Mouse (Mus musculus) midbrain, embryonic 14.5 days (tissue): ENCODE measurements around the gene Tlr7. TPM values are rescaled to one million over a fixed set of nuclear protein-coding genes. Genes with fewer than 3 reads are reported as not detected.
"Not testable (repeated sequence)": the region's sequence is repeated elsewhere in the genome, so short reads cannot be mapped to it uniquely, and the experiment has no call there.

Experiments
- ATAC-seq: fragments of 200-750 bp; cut with Nextera tagmentation; 2 replicates; pipeline ENCODE4 v1.8.0; 2017; ENCODE audit warnings: moderate number of reproducible peaks, moderate library complexity; ENCODE audit not compliant: low FRiP score, low TSS enrichment
- DNase-seq: peaks from one replicate; pipeline ENCODE4 v3.0.0-alpha.2; 2015
- H3K27ac ChIP-seq: fragments of 300-500 bp; sonication (generic); replicated peaks from 2 replicates; pipeline ENCODE4 v1.5.1; 2014; ENCODE audit warnings: mild to moderate bottlenecking, low read depth, low read length, moderate library complexity
- H3K27me3 ChIP-seq: fragments of 300-500 bp; sonication (generic); 2 replicates; pipeline ENCODE4 v1.6.1; 2014; ENCODE audit warnings: low read length, control low read depth, mixed read lengths; ENCODE audit not compliant: control insufficient read depth, insufficient read depth
- H3K36me3 ChIP-seq: fragments of 300-500 bp; sonication (generic); 2 replicates; pipeline ENCODE4 v1.6.1; 2014; ENCODE audit warnings: low read length, control low read depth; ENCODE audit not compliant: control insufficient read depth, insufficient read depth
- H3K4me1 ChIP-seq: fragments of 300-500 bp; sonication (generic); 2 replicates; pipeline ENCODE4 v1.6.1; 2014; ENCODE audit warnings: mild to moderate bottlenecking, antibody characterized with exemption, low read length, control low read depth; ENCODE audit not compliant: control insufficient read depth, insufficient read depth
- H3K4me2 ChIP-seq: fragments of 300-500 bp; sonication (generic); 2 replicates; pipeline ENCODE4 v1.6.1; 2014; ENCODE audit warnings: mild to moderate bottlenecking, low read length, moderate library complexity
- H3K4me3 ChIP-seq: fragments of 300-500 bp; sonication (generic); replicated peaks from 2 replicates; pipeline ENCODE4 v1.5.1; 2014; ENCODE audit warnings: low read depth, low read length
- H3K9ac ChIP-seq: fragments of 300-500 bp; sonication (generic); replicated peaks from 2 replicates; pipeline ENCODE4 v1.6.1; 2014; ENCODE audit warnings: mild to moderate bottlenecking, low read length, moderate library complexity
- H3K9me3 ChIP-seq: fragments of 300-500 bp; sonication (generic); 2 replicates; pipeline ENCODE4 v1.6.1; 2016; ENCODE audit warnings: low read length, control low read depth, mixed read lengths; ENCODE audit not compliant: control insufficient read depth
- WGBS: fragments of 180-500 bp; shearing (Covaris S2); extraction: QIAGEN DNeasy Blood & Tissue Kit; methylation state at CpG from one replicate; pipeline ENCODE4 v1.1.7; 2014; 5-methylcytosine and 5-hydroxymethylcytosine counted together
- polyA plus RNA-seq: library from polyadenylated mRNA; unstranded; fragments of >200 nt; fragmentation: Nextera tagmentation; extraction: Ambion mirVana; gene quantifications from 2 replicates; pipeline ENCODE4 v1.2.1, GENCODE M21; 2014

Gene Tlr7
- polyA plus RNA-seq, 1 experiment from 2014 or later: 0.84 TPM

- no peak overlapping the region for H3K4me3 ChIP-seq
- WGBS: 32% methylated on average over 1 of the region's 1 CpGs
Observed at GRCm38 (mm10) chrX:167323742-167324141, 6.6 kb downstream of the Tlr7 start.

GRCm38 (mm10) chrX:167321233-167321806, 9.0 kb downstream of the Tlr7 start:
- ATAC-seq (no peak), DNase-seq (no peak)
- H3K27ac ChIP-seq: no peak overlapping the region
- no peak overlapping the region for H3K4me2 ChIP-seq
- H3K36me3 ChIP-seq: no peaks in the 10 kb centered on the region
- no peak overlapping the region for H3K4me3 ChIP-seq
- 64% methylated on average over 4 of the region's 4 CpGs for WGBS
- H3K4me1 ChIP-seq: no peaks in the 10 kb centered on the region
- H3K27me3 ChIP-seq: peaks cover 7% of the 10 kb centered on the region; the same call in 1 of the 2 replicates
- no peak overlapping the region for H3K9ac ChIP-seq
- no peaks in the 10 kb centered on the region for H3K9me3 ChIP-seq

More at GRCm38 (mm10) chrX:167323742-167324141, 6.6 kb downstream of the Tlr7 start:
- Histone ChIP-seq H3K36me3 (no peaks in the 10 kb centered on the region), H3K9ac (no peak overlapping the region), H3K4me1 (no peaks in the 10 kb centered on the region), H3K27ac (no peak overlapping the region), H3K9me3 (no peaks in the 10 kb centered on the region), H3K27me3 (peaks cover 4% of the 10 kb centered on the region; the same call in 1 of the 2 replicates), H3K4me2 (no peak overlapping the region)
- DNase-seq (no peak), ATAC-seq (no peak)

GRCm38 (mm10) chrX:167318819-167319396, 11.4 kb downstream of the Tlr7 start:
- H3K27ac ChIP-seq: no peak overlapping the region
- no peak; the same call in 1 of the 2 replicates for ATAC-seq
- no peak overlapping the region for H3K4me2 ChIP-seq
- H3K27me3 ChIP-seq: peaks cover 7% of the 10 kb centered on the region; the same call in 1 of the 2 replicates
- no peak overlapping the region for H3K4me3 ChIP-seq
- 24% methylated on average over 4 of the region's 4 CpGs for WGBS
- H3K9me3 ChIP-seq: no peaks in the 10 kb centered on the region
- H3K4me1 ChIP-seq: no peaks in the 10 kb centered on the region
- H3K9ac ChIP-seq: no peak overlapping the region
- peak; percentile 27 for DNase-seq
- H3K36me3 ChIP-seq: no peaks in the 10 kb centered on the region

DNA sequence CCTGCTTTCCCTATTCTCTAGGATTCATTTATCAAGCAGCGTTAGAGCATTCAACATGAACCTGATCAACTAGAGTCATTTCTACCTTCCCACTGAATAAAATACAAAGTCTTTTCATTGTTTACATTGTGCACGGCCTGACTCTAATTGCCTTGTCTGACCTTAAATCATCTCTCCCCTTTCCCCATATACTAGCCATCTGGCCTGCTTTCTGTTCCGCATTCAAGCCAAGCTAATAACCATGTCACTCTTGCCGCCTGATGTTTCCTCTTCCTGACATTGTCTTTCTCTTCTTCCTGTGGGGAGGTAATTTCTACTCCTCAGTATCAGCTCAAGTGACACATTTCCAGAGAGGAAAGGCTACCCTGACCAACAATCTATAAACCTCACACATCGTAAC, 14.6 kb downstream of the Tlr7 start:
- no peak for DNase-seq
- H3K9ac ChIP-seq: no peak overlapping the region
- no peak overlapping the region for H3K27ac ChIP-seq
- no peaks in the 10 kb centered on the region for H3K9me3 ChIP-seq
- ATAC-seq: no peak
- H3K27me3 ChIP-seq: peaks cover 7% of the 10 kb centered on the region; the same call in 1 of the 2 replicates
- WGBS: 57% methylated on average over 5 of the region's 5 CpGs
- H3K36me3 ChIP-seq: no peaks in the 10 kb centered on the region
- no peak overlapping the region for H3K4me3 ChIP-seq
- no peak overlapping the region for H3K4me2 ChIP-seq
- H3K4me1 ChIP-seq: no peaks in the 10 kb centered on the region

DNA sequence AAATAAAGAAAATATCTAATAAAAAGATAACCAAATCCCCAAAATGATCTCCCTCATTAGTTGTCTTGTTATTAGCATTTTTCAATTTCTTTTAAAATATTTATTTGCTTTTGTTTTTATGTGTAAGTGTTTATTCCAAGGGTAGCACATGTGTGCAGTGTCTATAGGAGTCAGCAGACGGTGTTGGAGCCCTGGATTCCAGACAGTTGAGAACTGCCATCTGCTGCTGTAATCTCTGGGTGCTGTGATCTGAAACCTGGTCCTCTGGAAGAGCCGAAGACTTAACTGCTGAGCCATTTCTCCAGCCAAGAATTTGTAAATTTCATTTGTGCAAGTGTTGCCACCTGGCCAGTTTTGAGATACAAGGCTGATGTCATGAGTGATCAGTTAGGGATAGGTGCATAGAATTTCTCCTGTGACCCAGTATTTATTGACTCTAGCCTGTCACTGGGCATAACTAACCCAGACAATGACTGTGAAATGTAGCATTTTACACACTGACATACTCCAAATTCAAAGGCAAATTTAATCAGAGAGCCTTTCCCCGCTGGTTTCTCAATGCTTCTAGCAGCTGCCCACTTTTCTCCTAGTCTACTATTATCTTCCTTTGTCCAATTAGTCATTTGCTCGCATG, 15.1 kb downstream of the Tlr7 start:
- ATAC-seq (no peak), DNase-seq (no peak)
- Histone ChIP-seq H3K9me3 (no peaks in the 10 kb centered on the region), H3K4me1 (no peaks in the 10 kb centered on the region), H3K27me3 (peaks cover 7% of the 10 kb centered on the region; the same call in 1 of the 2 replicates), H3K9ac (no peak overlapping the region), H3K4me3 (no peak overlapping the region), H3K4me2 (no peak overlapping the region), H3K27ac (no peak overlapping the region), H3K36me3 (no peaks in the 10 kb centered on the region)
- 68% methylated on average over 4 of the region's 4 CpGs for WGBS

- H3K27ac ChIP-seq, ATAC-seq, H3K4me3 ChIP-seq, H3K9ac ChIP-seq, H3K4me1 ChIP-seq, H3K36me3 ChIP-seq, H3K9me3 ChIP-seq, H3K27me3 ChIP-seq, DNase-seq, H3K4me2 ChIP-seq: not testable (repeated sequence)
- 100% methylated on average over 1 of the region's 1 CpGs for WGBS
Observed at GRCm38 (mm10) chrX:167302061-167302460, 28.3 kb downstream of the Tlr7 start.

GRCm38 (mm10) chrX:167276953-167277352, 53.4 kb downstream of the Tlr7 start:
- ATAC-seq (no peak; the same call in 1 of the 2 replicates), DNase-seq (peak; percentile 85)
- no peaks in the 10 kb centered on the region for H3K9me3 ChIP-seq
- H3K4me2 ChIP-seq: 0 out of 2 replicates have a peak overlapping the region, but pooled peaks have one; percentile 17
- whole genome bisulfite sequencing: 22% methylated on average over 9 of the region's 9 CpGs
- no peak overlapping the region for H3K4me3 ChIP-seq
- H3K36me3 ChIP-seq: no peaks in the 10 kb centered on the region
- H3K4me1 ChIP-seq: no peaks in the 10 kb centered on the region
- H3K27me3 ChIP-seq: no peaks in the 10 kb centered on the region
- no peak overlapping the region for H3K9ac ChIP-seq
- H3K27ac ChIP-seq: no peak overlapping the region

- H3K27ac ChIP-seq: no peak overlapping the region
- ATAC-seq: no peak
Observed at GRCm38 (mm10) chrX:167276551-167276950, 53.8 kb downstream of the Tlr7 start.

More at GRCm38 (mm10) chrX:167276551-167276950, 53.8 kb downstream of the Tlr7 start:
- Histone ChIP-seq H3K4me1 (no peaks in the 10 kb centered on the region), H3K27me3 (no peaks in the 10 kb centered on the region), H3K36me3 (no peaks in the 10 kb centered on the region), H3K4me2 (0 out of 2 replicates have a peak overlapping the region, but pooled peaks have one; percentile 17), H3K4me3 (no peak overlapping the region), H3K9me3 (no peaks in the 10 kb centered on the region), H3K9ac (no peak overlapping the region)
- DNase-seq: no peak
- WGBS: 64% methylated on average over 10 of the region's 10 CpGs
